Mouse (Mus musculus) liver, postnatal 0 days (tissue): ENCODE data around the gene Esrrg. TPM values are rescaled to one million over a fixed set of nuclear protein-coding genes. Genes with fewer than 3 reads are reported as not detected.

ENCODE experiments used
- ATAC-seq: fragments of 200-750 bp; cut with Nextera tagmentation; 2 replicates; pipeline ENCODE4 v1.8.0; 2017; ENCODE audit warnings: mild to moderate bottlenecking, moderate library complexity
- DNase-seq: peaks from one replicate; pipeline ENCODE4 v3.0.0-alpha.2; 2016
- H3K27ac ChIP-seq: fragments of 300-500 bp; sonication (generic); 2 replicates; pipeline ENCODE4 v1.5.1; 2014; ENCODE audit warnings: antibody characterized with exemption, moderate library complexity, mild to moderate bottlenecking, low read depth
- H3K27me3 ChIP-seq: fragments of 300-500 bp; sonication (generic); 2 replicates; pipeline ENCODE4 v1.6.1; 2014; ENCODE audit warnings: low read length, control low read depth, mixed read lengths; ENCODE audit not compliant: insufficient read depth
- H3K36me3 ChIP-seq: fragments of 300-500 bp; sonication (generic); replicated peaks from 2 replicates; pipeline ENCODE4 v1.6.1; 2014; ENCODE audit warnings: mild to moderate bottlenecking, control low read depth, low read length, moderate library complexity, mixed read lengths; ENCODE audit not compliant: insufficient read depth
- H3K4me1 ChIP-seq: fragments of 300-500 bp; sonication (generic); 2 replicates; pipeline ENCODE4 v1.6.1; 2014; ENCODE audit warnings: antibody characterized with exemption, mild to moderate bottlenecking, control low read depth; ENCODE audit not compliant: insufficient read depth
- H3K4me2 ChIP-seq: fragments of 300-500 bp; sonication (generic); 2 replicates; pipeline ENCODE4 v1.6.1; 2014; ENCODE audit warnings: low read depth, mild to moderate bottlenecking, low read length, moderate library complexity, mixed read lengths
- H3K4me3 ChIP-seq: fragments of 300-500 bp; sonication (generic); 2 replicates; pipeline ENCODE4 v1.5.1; 2014; ENCODE audit warnings: low read depth, low read length
- H3K9ac ChIP-seq: fragments of 300-500 bp; sonication (generic); replicated peaks from 2 replicates; pipeline ENCODE4 v1.6.1; 2014; ENCODE audit warnings: mild to moderate bottlenecking, moderate library complexity
- H3K9me3 ChIP-seq: fragments of 300-500 bp; sonication (generic); 2 replicates; pipeline ENCODE4 v1.6.1; 2016; ENCODE audit warnings: mild to moderate bottlenecking, control low read depth, low read length, mixed read lengths
- CTCF ChIP-seq: sonication (generic); IDR thresholded peaks from 2 replicates; pipeline ENCODE4 v1.5.1; 2016; ENCODE audit warnings: antibody characterized with exemption, low read depth
- EP300 ChIP-seq: IDR thresholded peaks from 2 replicates; pipeline ENCODE4 v1.6.1; 2016; ENCODE audit warnings: antibody characterized with exemption, low read depth, mild to moderate bottlenecking
- WGBS: fragments of 180-500 bp; shearing (Covaris S2); extraction: QIAGEN DNeasy Blood & Tissue Kit; methylation state at CpG from one replicate; pipeline ENCODE4 v1.1.7; 2014; ENCODE audit not compliant: insufficient replicate concordance; 5-methylcytosine and 5-hydroxymethylcytosine counted together
- polyA plus RNA-seq: library from polyadenylated mRNA; unstranded; fragments of >200 nt; fragmentation: Nextera tagmentation; extraction: Ambion mirVana; gene quantifications from 2 replicates; pipeline ENCODE4 v1.2.1, GENCODE M21; 2015

The Esrrg gene
- polyA plus RNA-seq, 1 experiment from 2014 or later, result 0.11 TPM

GRCm38 (mm10) chr1:187964829-187965760 is 356.5 kb downstream of the Esrrg start:
- no peaks in the 10 kb centered on the region for H3K36me3 ChIP-seq
- no peak for TF ChIP-seq EP300
- no peak for TF ChIP-seq CTCF
- H3K27ac ChIP-seq, result no peak overlapping the region
- 57% methylated on average over 18 of the region's 18 CpGs for WGBS
- H3K4me2 ChIP-seq, result no peak overlapping the region
- ATAC-seq (no peak), DNase-seq (no peak)
- no peak overlapping the region for H3K9ac ChIP-seq
- H3K9me3 ChIP-seq, result no peaks in the 10 kb centered on the region
- H3K27me3 ChIP-seq, result no peaks in the 10 kb centered on the region
- H3K4me1 ChIP-seq, result no peaks in the 10 kb centered on the region
- no peak overlapping the region for H3K4me3 ChIP-seq

GRCm38 (mm10) chr1:187965921-187966320 is 357.3 kb downstream of the Esrrg start:
- DNase-seq (no peak), ATAC-seq (no peak)
- Histone ChIP-seq H3K36me3 (no peaks in the 10 kb centered on the region), H3K4me3 (no peak overlapping the region), H3K9ac (no peak overlapping the region), H3K4me1 (no peaks in the 10 kb centered on the region), H3K27me3 (no peaks in the 10 kb centered on the region), H3K27ac (no peak overlapping the region), H3K4me2 (no peak overlapping the region), H3K9me3 (no peaks in the 10 kb centered on the region)
- 58% methylated on average over 6 of the region's 6 CpGs for WGBS
- no peak for TF ChIP-seq CTCF
- TF ChIP-seq EP300, result no peak

- Histone ChIP-seq H3K27ac (no peak overlapping the region), H3K9me3 (no peaks in the 10 kb centered on the region), H3K4me2 (no peak overlapping the region), H3K27me3 (no peaks in the 10 kb centered on the region), H3K4me3 (no peak overlapping the region), H3K4me1 (no peaks in the 10 kb centered on the region), H3K36me3 (no peaks in the 10 kb centered on the region), H3K9ac (no peak overlapping the region)
- 81% methylated on average over 4 of the region's 4 CpGs for WGBS
- TF ChIP-seq CTCF, result no peak
- TF ChIP-seq EP300, result no peak
- DNase-seq (no peak), ATAC-seq (no peak)
These were observed 359.8 kb downstream of the Esrrg start for GRCm38 (mm10) chr1:187968379-187968778.

GRCm38 (mm10) chr1:187969491-187969890 is 360.9 kb downstream of the Esrrg start:
- Histone ChIP-seq H3K27me3 (no peaks in the 10 kb centered on the region), H3K36me3 (no peaks in the 10 kb centered on the region), H3K4me1 (no peaks in the 10 kb centered on the region), H3K9ac (no peak overlapping the region), H3K4me2 (no peak overlapping the region), H3K27ac (no peak overlapping the region), H3K9me3 (no peaks in the 10 kb centered on the region), H3K4me3 (no peak overlapping the region)
- no peak for TF ChIP-seq EP300
- no peak for TF ChIP-seq CTCF
- DNase-seq (no peak), ATAC-seq (no peak)
- WGBS, result 83% methylated on average over 5 of the region's 5 CpGs

- Histone ChIP-seq H3K4me3 (no peak overlapping the region), H3K4me2 (no peak overlapping the region), H3K36me3 (no peaks in the 10 kb centered on the region), H3K4me1 (no peaks in the 10 kb centered on the region), H3K9ac (no peak overlapping the region), H3K27me3 (no peaks in the 10 kb centered on the region), H3K9me3 (no peaks in the 10 kb centered on the region), H3K27ac (no peak overlapping the region)
- TF ChIP-seq CTCF (peak; percentile 55), EP300 (no peak)
- DNase-seq (no peak), ATAC-seq (no peak)
- WGBS, result 27% methylated on average over 9 of the region's 9 CpGs
These were observed 365.8 kb downstream of the Esrrg start for GRCm38 (mm10) chr1:187974396-187974795.

- ATAC-seq, result no peak
- H3K4me3 ChIP-seq, result no peak overlapping the region
- H3K9me3 ChIP-seq, result no peaks in the 10 kb centered on the region
- no peak overlapping the region for H3K4me2 ChIP-seq
- H3K27me3 ChIP-seq, result no peaks in the 10 kb centered on the region
- no peak for DNase-seq
- H3K27ac ChIP-seq, result no peak overlapping the region
- no peaks in the 10 kb centered on the region for H3K4me1 ChIP-seq
- no peaks in the 10 kb centered on the region for H3K36me3 ChIP-seq
- TF ChIP-seq CTCF, result no peak
- no peak for TF ChIP-seq EP300
- no peak overlapping the region for H3K9ac ChIP-seq
- WGBS, result 82% methylated on average over 20 of the region's 20 CpGs
These were observed 367.1 kb downstream of the Esrrg start for GRCm38 (mm10) chr1:187975465-187976352.
